Mouse (Mus musculus): ENCODE results near the gene Chd8. TPM values are rescaled to one million over a fixed set of nuclear protein-coding genes. Genes with fewer than 3 reads are reported as not detected.

The Chd8 gene
- polyA plus RNA-seq, 1 experiment from 2014 or later, result 47.5 TPM

- Histone ChIP-seq H3K9me3 (replicated peaks; ENCODE audit: control insufficient read depth, low read length) (no peaks in the 10 kb centered on the region), H3K27me3 (ENCODE audit: control insufficient read depth, insufficient read depth, low read length) (no peaks in the 10 kb centered on the region), H3K9ac (replicated peaks; ENCODE audit: low read length) (peak within 1 kb of the TSS; percentile 98), H3K27ac (replicated peaks; ENCODE audit: low read depth, low read length) (peak within 1 kb of the TSS; percentile 96), H3K4me3 (ENCODE audit: low read depth, low read length) (peak within 1 kb of the TSS; percentile 99), H3K36me3 (replicated peaks; ENCODE audit: control insufficient read depth, insufficient read depth, low read depth, low read length) (no peaks in the 10 kb centered on the region), H3K4me1 (ENCODE audit: control insufficient read depth, insufficient read depth, low read length) (no peaks in the 10 kb centered on the region), H3K4me2 (ENCODE audit: low read depth, low read length) (peak within 1 kb of the TSS; percentile 71)
- DNase-seq (ENCODE audit: low spot score) (peak; percentile 91), ATAC-seq (replicated peaks; ENCODE audit: insufficient number of reproducible peaks, low FRiP score, low TSS enrichment, low read depth) (peak; percentile 95)
- under 1% methylated on average over 59 of the region's 59 CpGs for WGBS
These were observed 60.3 kb downstream of the Chd8 start, which contains the start of gene Supt16 for GRCm38 (mm10) chr14:52197156-52197878. Gene Supt16, minus strand, starts transcription at chr14:52197416.

DNA sequence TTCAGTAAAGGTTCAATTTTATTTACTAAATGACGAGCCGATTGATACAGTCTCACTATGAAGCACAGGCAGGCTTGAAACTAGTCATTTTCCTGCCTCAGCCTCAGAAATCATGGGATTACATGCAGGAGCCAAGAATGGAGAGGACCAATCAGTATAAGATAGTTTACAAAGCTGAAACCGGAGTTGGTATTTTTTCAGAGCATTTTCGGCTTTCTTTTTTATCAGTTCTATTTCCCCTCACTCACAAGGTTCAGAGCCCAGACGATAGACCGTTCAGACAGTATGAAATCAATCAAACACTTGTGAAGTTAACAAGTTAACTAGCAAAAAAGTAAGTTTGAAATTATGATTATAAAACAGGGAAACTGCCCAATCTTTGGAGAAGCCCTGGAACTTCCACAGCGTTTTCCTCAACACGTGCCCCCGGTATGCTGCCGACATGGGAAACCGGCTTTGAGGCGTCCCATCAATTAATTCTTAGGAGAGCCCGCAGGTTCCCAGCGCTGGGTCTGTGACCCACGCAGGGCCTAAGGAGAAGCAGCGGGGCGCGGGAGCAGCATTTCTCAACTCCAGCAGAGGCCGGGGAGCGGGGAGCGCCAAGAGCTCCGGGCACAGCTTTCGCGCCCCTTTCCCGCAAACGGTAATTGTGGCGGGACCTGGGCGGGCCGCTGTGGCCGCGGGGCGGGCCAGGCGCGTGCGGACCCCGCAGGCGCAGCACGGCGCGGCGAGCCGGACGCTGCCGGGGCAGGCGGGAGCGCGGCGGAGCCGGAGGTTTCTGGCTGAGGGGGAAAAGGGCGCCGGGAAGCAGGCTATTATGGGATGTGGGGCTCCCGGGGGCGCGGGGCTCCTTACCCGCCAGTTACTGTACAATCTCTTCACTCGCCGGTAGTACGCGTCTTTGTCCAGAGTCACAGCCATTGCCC lies 61.1 kb downstream of the Chd8 start:
- peak overlapping the region; percentile 71 for H3K4me2 ChIP-seq (ENCODE audit: low read depth, low read length)
- H3K36me3 ChIP-seq (replicated peaks; ENCODE audit: control insufficient read depth, insufficient read depth, low read depth, low read length), result no peaks in the 10 kb centered on the region
- H3K4me3 ChIP-seq (ENCODE audit: low read depth, low read length), result peak overlapping the region; percentile 99
- no peaks in the 10 kb centered on the region for H3K9me3 ChIP-seq (replicated peaks; ENCODE audit: control insufficient read depth, low read length)
- no peaks in the 10 kb centered on the region for H3K27me3 ChIP-seq (ENCODE audit: control insufficient read depth, insufficient read depth, low read length)
- peak; percentile 4; the same call in 1 of the 2 replicates for ATAC-seq (replicated peaks; ENCODE audit: insufficient number of reproducible peaks, low FRiP score, low TSS enrichment, low read depth)
- H3K4me1 ChIP-seq (ENCODE audit: control insufficient read depth, insufficient read depth, low read length), result no peaks in the 10 kb centered on the region
- WGBS, result under 1% methylated on average over 58 of the region's 59 CpGs
- peak overlapping the region; percentile 96 for H3K27ac ChIP-seq (replicated peaks; ENCODE audit: low read depth, low read length)
- DNase-seq (ENCODE audit: low spot score), result peak; percentile 42
- H3K9ac ChIP-seq (replicated peaks; ENCODE audit: low read length), result peak overlapping the region; percentile 98

GRCm38 (mm10) chr14:52195691-52196090 lies 61.9 kb downstream of the Chd8 start:
- Histone ChIP-seq H3K4me1 (ENCODE audit: control insufficient read depth, insufficient read depth, low read length) (no peaks in the 10 kb centered on the region), H3K9ac (replicated peaks; ENCODE audit: low read length) (no peak overlapping the region), H3K36me3 (replicated peaks; ENCODE audit: control insufficient read depth, insufficient read depth, low read depth, low read length) (no peaks in the 10 kb centered on the region; the same call in 1 of the 2 replicates), H3K27ac (replicated peaks; ENCODE audit: low read depth, low read length) (no peak overlapping the region), H3K9me3 (replicated peaks; ENCODE audit: control insufficient read depth, low read length) (no peaks in the 10 kb centered on the region), H3K4me2 (ENCODE audit: low read depth, low read length) (peak overlapping the region; percentile 71), H3K4me3 (ENCODE audit: low read depth, low read length) (peak overlapping the region; percentile 99), H3K27me3 (ENCODE audit: control insufficient read depth, insufficient read depth, low read length) (no peaks in the 10 kb centered on the region)
- ATAC-seq (replicated peaks; ENCODE audit: insufficient number of reproducible peaks, low FRiP score, low TSS enrichment, low read depth) (no peak), DNase-seq (ENCODE audit: low spot score) (peak; percentile 76)
- WGBS, result 13% methylated on average over 3 of the region's 3 CpGs

DNA sequence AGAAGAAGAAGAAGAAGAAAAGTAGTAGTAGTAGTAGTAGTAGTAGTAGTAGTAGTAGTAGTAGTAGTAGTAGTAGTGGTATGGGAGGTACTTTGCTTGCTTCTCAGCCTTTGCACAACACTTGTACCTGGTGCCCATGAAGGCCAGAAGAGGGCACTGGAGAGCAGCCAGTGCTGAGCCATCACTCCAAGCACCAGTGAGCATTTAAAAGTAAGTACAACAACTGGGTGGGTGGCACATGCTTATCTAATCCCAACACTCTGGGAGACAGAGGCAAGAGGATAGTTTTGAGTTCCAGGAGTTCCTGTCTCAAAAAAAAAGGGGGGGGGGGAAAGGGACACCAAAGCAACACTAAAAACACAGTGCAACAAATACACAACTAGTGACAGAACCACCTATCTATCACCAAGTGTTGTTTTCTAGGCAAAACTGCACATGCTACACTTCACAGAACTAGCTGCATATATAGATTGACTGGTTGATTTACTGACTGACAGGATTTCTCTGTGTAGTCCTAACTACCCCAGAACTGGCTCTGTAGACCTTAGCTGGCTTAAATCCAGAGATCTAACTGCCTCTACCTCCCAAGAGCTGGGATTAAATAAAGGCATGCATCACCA lies 66.7 kb downstream of the Chd8 start:
- Histone ChIP-seq H3K4me1 (ENCODE audit: control insufficient read depth, insufficient read depth, low read length) (no peaks in the 10 kb centered on the region), H3K4me3 (ENCODE audit: low read depth, low read length) (no peak overlapping the region), H3K36me3 (replicated peaks; ENCODE audit: control insufficient read depth, insufficient read depth, low read depth, low read length) (no peaks in the 10 kb centered on the region; the same call in 1 of the 2 replicates), H3K9ac (replicated peaks; ENCODE audit: low read length) (no peak overlapping the region), H3K4me2 (ENCODE audit: low read depth, low read length) (no peak overlapping the region), H3K9me3 (replicated peaks; ENCODE audit: control insufficient read depth, low read length) (no peaks in the 10 kb centered on the region), H3K27ac (replicated peaks; ENCODE audit: low read depth, low read length) (no peak overlapping the region), H3K27me3 (ENCODE audit: control insufficient read depth, insufficient read depth, low read length) (no peaks in the 10 kb centered on the region)
- ATAC-seq (replicated peaks; ENCODE audit: insufficient number of reproducible peaks, low FRiP score, low TSS enrichment, low read depth), result no peak
- DNase-seq (ENCODE audit: low spot score), result peak; percentile 42

DNA sequence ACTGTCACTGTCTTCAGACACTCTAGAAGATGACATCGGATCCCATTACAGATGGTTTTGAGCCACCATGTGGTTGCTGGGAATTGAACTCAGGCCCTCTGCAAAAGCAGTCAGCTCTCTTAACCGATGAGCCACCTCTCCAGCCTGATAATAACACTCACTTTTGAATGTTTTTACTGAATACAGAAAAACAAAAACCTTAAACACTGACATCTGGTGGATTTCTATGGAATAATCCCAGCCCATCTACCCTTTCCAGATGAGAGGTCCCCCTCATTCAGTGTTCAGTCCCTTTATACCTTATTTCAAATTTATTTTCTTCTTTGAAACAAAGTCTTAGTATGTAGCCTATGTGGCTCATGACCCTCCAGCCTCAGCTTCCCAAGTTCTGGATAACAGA lies 68.1 kb downstream of the Chd8 start:
- Histone ChIP-seq H3K9ac (replicated peaks; ENCODE audit: low read length) (no peak overlapping the region), H3K36me3 (replicated peaks; ENCODE audit: control insufficient read depth, insufficient read depth, low read depth, low read length) (no peaks in the 10 kb centered on the region; the same call in 1 of the 2 replicates), H3K27me3 (ENCODE audit: control insufficient read depth, insufficient read depth, low read length) (no peaks in the 10 kb centered on the region), H3K4me2 (ENCODE audit: low read depth, low read length) (no peak overlapping the region), H3K27ac (replicated peaks; ENCODE audit: low read depth, low read length) (no peak overlapping the region), H3K4me3 (ENCODE audit: low read depth, low read length) (no peak overlapping the region), H3K9me3 (replicated peaks; ENCODE audit: control insufficient read depth, low read length) (no peaks in the 10 kb centered on the region), H3K4me1 (ENCODE audit: control insufficient read depth, insufficient read depth, low read length) (no peaks in the 10 kb centered on the region)
- WGBS, result 84% methylated on average over 2 of the region's 2 CpGs
- ATAC-seq (replicated peaks; ENCODE audit: insufficient number of reproducible peaks, low FRiP score, low TSS enrichment, low read depth) (no peak), DNase-seq (ENCODE audit: low spot score) (no peak)

- no peak for ATAC-seq (replicated peaks; ENCODE audit: insufficient number of reproducible peaks, low FRiP score, low TSS enrichment, low read depth)
- Histone ChIP-seq H3K27me3 (ENCODE audit: control insufficient read depth, insufficient read depth, low read length) (no peaks in the 10 kb centered on the region), H3K4me2 (ENCODE audit: low read depth, low read length) (no peak overlapping the region), H3K4me1 (ENCODE audit: control insufficient read depth, insufficient read depth, low read length) (no peaks in the 10 kb centered on the region), H3K4me3 (ENCODE audit: low read depth, low read length) (no peak overlapping the region), H3K9me3 (replicated peaks; ENCODE audit: control insufficient read depth, low read length) (no peaks in the 10 kb centered on the region), H3K36me3 (replicated peaks; ENCODE audit: control insufficient read depth, insufficient read depth, low read depth, low read length) (no peaks in the 10 kb centered on the region; the same call in 1 of the 2 replicates), H3K9ac (replicated peaks; ENCODE audit: low read length) (no peak overlapping the region), H3K27ac (replicated peaks; ENCODE audit: low read depth, low read length) (no peak overlapping the region)
- no peak for DNase-seq (ENCODE audit: low spot score)
- WGBS, result 82% methylated on average over 1 of the region's 1 CpGs
These were observed 68.8 kb downstream of the Chd8 start for GRCm38 (mm10) chr14:52188788-52189187.

GRCm38 (mm10) chr14:52166571-52166970 lies 91.0 kb downstream of the Chd8 start:
- Histone ChIP-seq H3K4me2 (ENCODE audit: low read depth, low read length) (no peak overlapping the region), H3K27me3 (ENCODE audit: control insufficient read depth, insufficient read depth, low read length) (no peaks in the 10 kb centered on the region), H3K36me3 (replicated peaks; ENCODE audit: control insufficient read depth, insufficient read depth, low read depth, low read length) (peaks cover 14% of the 10 kb centered on the region), H3K4me3 (ENCODE audit: low read depth, low read length) (no peak overlapping the region), H3K4me1 (ENCODE audit: control insufficient read depth, insufficient read depth, low read length) (no peaks in the 10 kb centered on the region), H3K9ac (replicated peaks; ENCODE audit: low read length) (no peak overlapping the region), H3K9me3 (replicated peaks; ENCODE audit: control insufficient read depth, low read length) (no peaks in the 10 kb centered on the region), H3K27ac (replicated peaks; ENCODE audit: low read depth, low read length) (no peak overlapping the region)
- DNase-seq (ENCODE audit: low spot score) (no peak), ATAC-seq (replicated peaks; ENCODE audit: insufficient number of reproducible peaks, low FRiP score, low TSS enrichment, low read depth) (no peak)
- 96% methylated on average over 2 of the region's 2 CpGs for WGBS
